ENCODE assay signal across 8 mouse cellular contexts in genomic region chr8:69903063-69903542, GRCm38 (mm10). TPM values are rescaled to one million over a fixed set of nuclear protein-coding genes. Genes with fewer than 3 reads are reported as not detected.
DNase-seq lines count a peak whose midpoint lies in the region; ATAC-seq lines count a peak whose summit lies in the region.

No protein-coding gene starts in this region.

- H3K4me1 ChIP-seq in hindbrain, embryonic 12.5 days, result peaks cover 36% of the 10 kb centered on the region

- peak; percentile 100 for DNase-seq in NIH3T3 (ENCODE audit: low read depth)
- peak; percentile 99 to 100 for DNase-seq in cerebellum, postnatal 10 days
- peak; percentile 99 for DNase-seq in frontal cortex, postnatal 10 days (ENCODE audit: low spot score in 2 of 2)
- peak; percentile 99 to 100 for DNase-seq in layer of hippocampus, postnatal 14 days (ENCODE audit: low spot score in 2 of 2)
- DNase-seq in lung, postnatal 14 days, result peak; percentile 99
- DNase-seq in retina, adult 2 months (ENCODE audit: low read depth, low spot score), result peak; percentile 97
- DNase-seq in thymus, postnatal 4 days, result peak; percentile 99

- H3K27ac ChIP-seq in hindbrain, embryonic 12.5 days, result peak overlapping the region; percentile 88

- H3K9ac ChIP-seq in hindbrain, embryonic 12.5 days, result peak overlapping the region; percentile 80

- peak overlapping the region; percentile 71 for H3K4me3 ChIP-seq in hindbrain, embryonic 12.5 days

- no peaks in the 10 kb centered on the region for H3K9me3 ChIP-seq in hindbrain, embryonic 12.5 days (replicated peaks)

- peak; percentile 90 for ATAC-seq in hindbrain, embryonic 12.5 days (ENCODE audit: low FRiP score)

- WGBS in hindbrain, embryonic 12.5 days, result under 1% methylated on average over 45 of the region's 45 CpGs

- peak overlapping the region; percentile 95 for H3K4me2 ChIP-seq in hindbrain, embryonic 12.5 days (replicated peaks)

- no peaks in the 10 kb centered on the region for H3K27me3 ChIP-seq in hindbrain, embryonic 12.5 days

- H3K36me3 ChIP-seq in hindbrain, embryonic 12.5 days, result peaks cover 18% of the 10 kb centered on the region

RNA-seq across cellular contexts. Expression of gene Yjefn3, which starts 0.6 kb away (rescaled TPM):
- polyA plus RNA-seq in hindbrain, embryonic 12.5 days (2016; fragmentation: Nextera tagmentation; extraction: Ambion mirVana), result 10.1 and 12.4 TPM in 2 replicates
- 10 to 100 TPM; 19.8 to 24.6 TPM for total RNA-seq in layer of hippocampus, postnatal 14 days (2021)

RNA-seq across cellular contexts. Expression of gene Ndufa13, which starts 0.7 kb away (rescaled TPM):
- polyA plus RNA-seq in hindbrain, embryonic 12.5 days (2016; fragmentation: Nextera tagmentation; extraction: Ambion mirVana), result 160 and 167 TPM in 2 replicates
- total RNA-seq in layer of hippocampus, postnatal 14 days (2021), result 100 to 1,000 TPM; 152 to 159 TPM

RNA-seq across cellular contexts. Expression of gene Tssk6, which starts 1.1 kb away (rescaled TPM):
- polyA plus RNA-seq in hindbrain, embryonic 12.5 days (2016; fragmentation: Nextera tagmentation; extraction: Ambion mirVana), result 4.1 and 4.7 TPM in 2 replicates
- under 1 TPM; 0.25 to 0.48 TPM for total RNA-seq in layer of hippocampus, postnatal 14 days (2021)

RNA-seq across cellular contexts. Expression of gene Cilp2, which starts 15.6 kb away (rescaled TPM):
- 1.2 and 1.5 TPM in 2 replicates for polyA plus RNA-seq in hindbrain, embryonic 12.5 days (2016; fragmentation: Nextera tagmentation; extraction: Ambion mirVana)
- 1 to 10 TPM; 1.6 to 2.4 TPM for total RNA-seq in layer of hippocampus, postnatal 14 days (2021)

Comparison
In these comparisons a context has a peak if more than half of its experiments do, and no peak if none do; other contexts are left out.
1. Peak in every context shown above with its lines: DNase-seq, ATAC-seq, H3K4me3 ChIP-seq and H3K27ac ChIP-seq.